Mouse (Mus musculus): ENCODE measurements around the gene Ptpn21. TPM values are rescaled to one million over a fixed set of nuclear protein-coding genes. Genes with fewer than 3 reads are reported as not detected.
A peak's percentile ranks its signal among the peaks of the same experiment; 100 is the strongest.

Ptpn21 gene
- polyA plus RNA-seq, 1 experiment from 2014 or later, result 3.7 TPM

DNA sequence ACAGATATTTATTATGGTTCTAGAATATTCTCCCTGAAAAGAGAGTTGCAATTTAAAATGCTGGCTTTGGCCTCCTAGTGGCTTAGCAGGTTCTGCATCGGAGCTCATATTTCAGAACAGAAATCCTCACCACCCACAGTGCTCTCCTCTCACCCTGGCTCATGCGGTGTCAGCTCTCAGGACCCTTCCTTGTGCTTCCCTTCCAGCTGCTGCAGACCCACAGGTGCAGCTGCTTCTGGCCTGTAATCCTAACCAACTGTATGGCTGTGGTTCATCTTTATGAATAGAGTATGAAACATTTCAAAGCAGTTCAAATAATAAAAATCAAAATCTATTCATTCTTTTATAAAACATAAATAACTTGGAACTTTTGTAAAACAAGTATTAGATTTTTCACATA lies 80.3 kb downstream of the Ptpn21 start:
- H3K36me3 ChIP-seq (ENCODE audit: control insufficient read depth, insufficient read depth, low read length), result peaks cover 13% of the 10 kb centered on the region
- no peak overlapping the region for H3K4me3 ChIP-seq (ENCODE audit: low read length)
- no peak overlapping the region for H3K9ac ChIP-seq (ENCODE audit: low read depth, low read length)
- no peaks in the 10 kb centered on the region for H3K27me3 ChIP-seq (replicated peaks; ENCODE audit: control insufficient read depth, insufficient read depth, low read length)
- no peaks in the 10 kb centered on the region for H3K9me3 ChIP-seq (ENCODE audit: control insufficient read depth, low read length)
- no peak for ATAC-seq
- no peak overlapping the region for H3K4me2 ChIP-seq (ENCODE audit: low read length)
- H3K27ac ChIP-seq (ENCODE audit: low read depth, low read length), result no peak overlapping the region
- no peaks in the 10 kb centered on the region for H3K4me1 ChIP-seq (ENCODE audit: control insufficient read depth, insufficient read depth, low read depth, low read length)
- WGBS, result 72% methylated on average over 2 of the region's 2 CpGs

DNA sequence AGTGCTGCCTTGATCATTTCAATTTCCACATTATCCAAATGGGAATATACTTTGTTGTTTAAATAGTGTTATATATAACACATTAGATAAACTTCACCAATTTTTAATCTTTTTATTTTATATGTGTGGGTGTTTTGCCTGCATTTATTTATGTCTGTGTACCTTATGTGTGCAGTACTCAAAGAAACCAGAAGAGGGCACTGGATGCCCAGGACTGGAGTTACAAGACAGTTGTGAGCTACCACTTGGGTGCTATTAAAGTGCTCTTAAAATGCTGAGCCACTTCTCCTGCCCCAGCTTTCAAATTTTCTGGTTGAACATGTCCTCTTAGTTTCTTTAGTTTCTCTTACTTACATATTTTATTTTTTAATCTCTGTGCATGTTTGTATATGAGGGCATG lies 92.4 kb downstream of the Ptpn21 start:
- no peaks in the 10 kb centered on the region for H3K9me3 ChIP-seq (ENCODE audit: control insufficient read depth, low read length)
- H3K4me3 ChIP-seq (ENCODE audit: low read length), result no peak overlapping the region

DNA sequence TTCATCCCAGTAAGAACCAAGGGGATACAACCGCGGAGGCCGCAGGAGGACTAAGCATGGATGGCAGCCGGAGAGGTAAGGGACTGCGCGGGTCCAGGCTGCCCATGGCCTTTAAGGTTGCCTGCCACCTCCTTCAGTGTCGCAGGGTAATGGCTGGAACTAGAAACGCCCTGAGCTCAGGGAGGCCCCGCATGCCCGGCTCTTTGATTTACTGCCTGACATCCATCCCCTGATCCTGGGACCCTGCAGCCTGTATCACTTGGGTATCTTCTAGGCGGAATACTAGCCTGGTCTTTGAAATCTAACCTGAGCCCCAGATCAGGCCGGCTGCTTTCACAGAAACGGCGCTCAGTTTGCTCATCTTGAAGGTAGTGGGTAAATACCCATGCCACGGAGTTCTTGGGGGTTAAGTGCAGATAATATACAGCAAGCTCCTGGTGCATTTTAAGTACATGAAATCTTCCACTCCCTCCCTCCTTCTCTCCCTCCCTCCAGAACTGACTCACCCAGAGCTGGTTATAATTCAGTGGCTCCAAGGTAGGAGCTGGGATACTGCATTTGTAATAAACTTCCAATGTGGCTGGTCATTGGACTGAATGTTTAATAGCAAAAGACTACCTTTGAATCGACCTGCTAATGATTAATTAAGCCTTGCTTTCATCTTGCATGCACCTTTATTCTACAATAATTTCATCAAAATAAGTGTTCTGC lies 108.8 kb downstream of the Ptpn21 start:
- peaks cover 11% of the 10 kb centered on the region for H3K4me1 ChIP-seq (ENCODE audit: control insufficient read depth, insufficient read depth, low read depth, low read length)
- WGBS, result 1% methylated on average over 16 of the region's 16 CpGs
- ATAC-seq, result peak; percentile 91

More for the DNA sequence above, 92.4 kb downstream of the Ptpn21 start:
- no peak overlapping the region for H3K9ac ChIP-seq (ENCODE audit: low read depth, low read length)
- no peak overlapping the region for H3K4me2 ChIP-seq (ENCODE audit: low read length)
- H3K4me1 ChIP-seq (ENCODE audit: control insufficient read depth, insufficient read depth, low read depth, low read length), result no peaks in the 10 kb centered on the region
- no peak for ATAC-seq
- no peak overlapping the region for H3K27ac ChIP-seq (ENCODE audit: low read depth, low read length)
- H3K36me3 ChIP-seq (ENCODE audit: control insufficient read depth, insufficient read depth, low read length), result peaks cover 8% of the 10 kb centered on the region
- H3K27me3 ChIP-seq (replicated peaks; ENCODE audit: control insufficient read depth, insufficient read depth, low read length), result no peaks in the 10 kb centered on the region

DNA sequence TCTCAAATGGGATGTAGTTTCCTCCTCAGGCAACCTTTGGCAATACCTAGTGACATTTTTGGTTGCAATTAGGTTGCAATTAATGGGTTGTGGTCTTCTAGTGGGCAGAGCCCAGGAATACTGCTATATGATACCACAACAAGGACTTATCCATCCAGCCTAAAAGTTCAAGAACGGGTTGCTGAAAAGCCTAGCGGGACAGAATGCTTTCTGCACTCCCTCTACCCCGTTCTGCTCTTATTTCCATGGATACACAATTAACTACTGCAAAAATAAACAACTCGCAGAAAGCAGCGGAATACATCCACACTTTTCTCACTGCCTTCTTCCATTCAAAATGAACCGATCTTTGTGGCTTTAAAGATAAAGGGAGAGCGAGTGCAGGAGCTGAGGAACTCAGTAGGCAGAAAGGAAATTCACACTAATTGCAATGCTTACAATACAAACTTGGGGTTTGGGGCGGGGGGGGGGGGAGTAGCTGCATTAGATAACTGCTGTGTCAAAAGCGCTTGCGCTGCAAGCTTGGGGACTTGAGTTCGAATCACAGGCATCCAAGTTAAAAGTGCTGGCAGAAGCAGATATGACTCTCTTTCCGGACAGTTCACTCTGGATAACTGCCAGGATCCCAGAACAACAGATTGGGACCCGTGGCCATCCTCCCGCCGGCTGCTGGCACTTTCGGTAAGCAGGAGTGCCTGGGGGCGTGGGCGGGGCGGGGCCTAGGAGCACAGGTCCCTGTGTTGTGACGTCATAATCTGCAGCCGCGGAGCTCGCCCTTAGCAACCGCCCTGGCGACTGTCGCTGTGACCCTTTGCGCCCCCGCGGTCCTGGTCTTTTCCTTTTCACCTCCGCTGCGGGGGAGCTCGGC lies 109.6 kb downstream of the Ptpn21 start, which contains the start of gene Spata7:
Spata7 (plus strand) TSS at position 766 of the 868 bp plus-strand sequence.
- Histone ChIP-seq H3K4me1 (ENCODE audit: control insufficient read depth, insufficient read depth, low read depth, low read length) (peaks cover 11% of the 10 kb centered on the region), H3K27me3 (replicated peaks; ENCODE audit: control insufficient read depth, insufficient read depth, low read length) (no peaks in the 10 kb centered on the region), H3K36me3 (ENCODE audit: control insufficient read depth, insufficient read depth, low read length) (peaks cover under 1% of the 10 kb centered on the region; the same call in 1 of the 2 replicates), H3K4me3 (ENCODE audit: low read length) (peak within 1 kb of the TSS; percentile 88), H3K9me3 (ENCODE audit: control insufficient read depth, low read length) (peaks cover 5% of the 10 kb centered on the region), H3K9ac (ENCODE audit: low read depth, low read length) (peak within 1 kb of the TSS; percentile 81), H3K4me2 (ENCODE audit: low read length) (peak within 1 kb of the TSS; percentile 74), H3K27ac (ENCODE audit: low read depth, low read length) (peak within 1 kb of the TSS; percentile 70)
- 3% methylated on average over 32 of the region's 32 CpGs for WGBS
- peak; percentile 93 for ATAC-seq

More for the DNA sequence above, 108.8 kb downstream of the Ptpn21 start:
- Histone ChIP-seq H3K27me3 (replicated peaks; ENCODE audit: control insufficient read depth, insufficient read depth, low read length) (no peaks in the 10 kb centered on the region), H3K9me3 (ENCODE audit: control insufficient read depth, low read length) (peaks cover 5% of the 10 kb centered on the region), H3K4me2 (ENCODE audit: low read length) (peak overlapping the region; percentile 74), H3K4me3 (ENCODE audit: low read length) (peak overlapping the region; percentile 88), H3K36me3 (ENCODE audit: control insufficient read depth, insufficient read depth, low read length) (peaks cover 2% of the 10 kb centered on the region; the same call in 1 of the 2 replicates), H3K9ac (ENCODE audit: low read depth, low read length) (peak overlapping the region; percentile 81), H3K27ac (ENCODE audit: low read depth, low read length) (peak overlapping the region; percentile 70)

Other genes with a start within 250 kb of the Ptpn21 start
- 33.9 and 35.0 TPM in 2 replicates for gene Kcnk10, start 159.1 kb downstream of the Ptpn21 start, polyA plus RNA-seq (2015; fragmentation: Nextera tagmentation; extraction: Ambion mirVana)
- 30.9 and 35.9 TPM in 2 replicates for gene Spata7, start 109.2 kb downstream of the Ptpn21 start, polyA plus RNA-seq (2015; fragmentation: Nextera tagmentation; extraction: Ambion mirVana)
- gene Zc3h14, start 9.6 kb upstream of the Ptpn21 start, polyA plus RNA-seq (2015; fragmentation: Nextera tagmentation; extraction: Ambion mirVana), result 95.0 and 95.8 TPM in 2 replicates
- gene Eml5, start 164.1 kb upstream of the Ptpn21 start, polyA plus RNA-seq (2015; fragmentation: Nextera tagmentation; extraction: Ambion mirVana), result 18.6 and 19.5 TPM in 2 replicates
- gene Ttc8, start 183.2 kb upstream of the Ptpn21 start, polyA plus RNA-seq (2015; fragmentation: Nextera tagmentation; extraction: Ambion mirVana), result 32.2 and 34.9 TPM in 2 replicates